Mouse (Mus musculus) liver, embryonic 12.5 days (tissue): ENCODE data around the gene 1810049J17Rik. TPM values are rescaled to one million over a fixed set of nuclear protein-coding genes. Genes with fewer than 3 reads are reported as not detected.

Experiments used
- ATAC-seq: fragments of 200-750 bp; cut with Nextera tagmentation; 2 replicates; pipeline ENCODE4 v1.8.0; 2017; ENCODE audit warnings: moderate number of reproducible peaks, mild to moderate bottlenecking, moderate library complexity
- H3K27ac ChIP-seq: fragments of 300-500 bp; sonication (generic); 2 replicates; pipeline ENCODE4 v1.5.1; 2016; ENCODE audit warnings: mild to moderate bottlenecking
- H3K27me3 ChIP-seq: fragments of 300-500 bp; sonication (generic); replicated peaks from 2 replicates; pipeline ENCODE4 v1.6.1; 2016; ENCODE audit warnings: mild to moderate bottlenecking, moderate library complexity
- H3K36me3 ChIP-seq: fragments of 300-500 bp; sonication (generic); 2 replicates; pipeline ENCODE4 v1.6.1; 2016; ENCODE audit warnings: mild to moderate bottlenecking, moderate library complexity
- H3K4me1 ChIP-seq: fragments of 300-500 bp; sonication (generic); 2 replicates; pipeline ENCODE4 v1.6.1; 2016
- H3K4me2 ChIP-seq: fragments of 300-500 bp; sonication (generic); 2 replicates; pipeline ENCODE4 v1.6.1; 2016; ENCODE audit warnings: mild to moderate bottlenecking, moderate library complexity
- H3K4me3 ChIP-seq: fragments of 300-500 bp; sonication (generic); 2 replicates; pipeline ENCODE4 v1.5.1; 2016; ENCODE audit warnings: mild to moderate bottlenecking, moderate library complexity
- H3K9ac ChIP-seq: fragments of 300-500 bp; sonication (generic); 2 replicates; pipeline ENCODE4 v1.6.1; 2016; ENCODE audit warnings: mild to moderate bottlenecking, moderate library complexity
- H3K9me3 ChIP-seq: fragments of 300-500 bp; sonication (generic); replicated peaks from 2 replicates; pipeline ENCODE4 v1.6.1; 2016; ENCODE audit warnings: mild to moderate bottlenecking, moderate library complexity
- WGBS: fragments of 180-500 bp; shearing (Covaris S2); methylation state at CpG from one replicate; pipeline ENCODE4 v1.1.7; 2016; ENCODE audit not compliant: insufficient replicate concordance; 5-methylcytosine and 5-hydroxymethylcytosine counted together
- polyA plus RNA-seq: library from polyadenylated mRNA; unstranded; fragments of >200 nt; fragmentation: Nextera tagmentation; extraction: Ambion mirVana; gene quantifications from 2 replicates; pipeline ENCODE4 v1.2.1, GENCODE M21; 2016

The 1810049J17Rik gene
- polyA plus RNA-seq, 1 experiment from 2014 or later, result 1.9 TPM

GRCm38 (mm10) chr15:12362001-12362700, 40.5 kb upstream of the 1810049J17Rik start:
- peaks cover 18% of the 10 kb centered on the region for H3K4me1 ChIP-seq
- no peaks in the 10 kb centered on the region for H3K9me3 ChIP-seq
- 79% methylated on average over 14 of the region's 14 CpGs for WGBS
- H3K27me3 ChIP-seq, result no peaks in the 10 kb centered on the region
- no peak for ATAC-seq
- H3K4me3 ChIP-seq, result no peak overlapping the region
- H3K36me3 ChIP-seq, result peaks cover 27% of the 10 kb centered on the region
- H3K4me2 ChIP-seq, result no peak overlapping the region
- H3K9ac ChIP-seq, result no peak overlapping the region
- H3K27ac ChIP-seq, result no peak overlapping the region

DNA sequence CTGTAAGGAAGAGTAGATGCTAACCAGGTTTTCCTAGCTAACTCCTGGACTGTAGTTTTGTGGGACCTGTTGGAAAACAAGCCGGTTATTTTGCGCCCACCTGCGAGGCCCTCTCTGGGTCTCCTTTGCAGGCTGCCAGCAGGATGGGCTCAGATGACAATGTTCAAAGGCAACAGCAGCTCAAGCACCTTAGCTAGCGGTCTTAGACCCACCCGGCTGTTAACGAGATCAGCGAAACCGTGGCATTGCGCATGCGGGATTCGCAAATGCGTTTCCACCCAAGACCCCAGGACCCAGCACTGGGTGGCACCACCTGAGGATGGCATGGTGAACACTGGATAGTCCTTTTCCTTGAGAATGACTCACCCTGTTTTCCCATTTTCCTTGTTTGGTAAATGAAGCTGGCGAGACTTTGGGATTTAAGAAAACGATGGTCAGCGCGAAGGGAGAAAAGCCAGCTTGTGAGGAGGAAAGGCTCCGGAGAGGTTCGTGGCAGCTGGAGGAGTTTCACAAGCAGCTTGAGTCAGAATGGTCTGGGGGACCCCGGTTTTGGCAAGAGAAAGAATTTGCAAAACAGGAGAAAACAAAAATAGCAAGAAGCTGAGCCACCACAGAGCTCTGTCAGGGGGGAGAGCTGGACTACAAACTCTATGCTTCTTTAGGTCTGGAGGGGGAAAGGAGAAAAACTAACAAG, 39.0 kb upstream of the 1810049J17Rik start:
- no peaks in the 10 kb centered on the region for H3K27me3 ChIP-seq
- ATAC-seq, result no peak
- H3K4me3 ChIP-seq, result no peak overlapping the region
- peaks cover 42% of the 10 kb centered on the region for H3K36me3 ChIP-seq
- no peaks in the 10 kb centered on the region for H3K9me3 ChIP-seq
- H3K4me2 ChIP-seq, result no peak overlapping the region
- H3K4me1 ChIP-seq, result peaks cover 3% of the 10 kb centered on the region
- no peak overlapping the region for H3K27ac ChIP-seq
- 85% methylated on average over 19 of the region's 19 CpGs for WGBS
- H3K9ac ChIP-seq, result no peak overlapping the region

GRCm38 (mm10) chr15:12358384-12358783, 36.7 kb upstream of the 1810049J17Rik start:
- Histone ChIP-seq H3K9me3 (no peaks in the 10 kb centered on the region), H3K4me1 (no peaks in the 10 kb centered on the region), H3K27me3 (no peaks in the 10 kb centered on the region), H3K9ac (no peak overlapping the region), H3K36me3 (peaks cover 64% of the 10 kb centered on the region), H3K4me3 (no peak overlapping the region), H3K4me2 (no peak overlapping the region), H3K27ac (no peak overlapping the region)
- ATAC-seq, result no peak
- WGBS, result 79% methylated on average over 5 of the region's 5 CpGs

DNA sequence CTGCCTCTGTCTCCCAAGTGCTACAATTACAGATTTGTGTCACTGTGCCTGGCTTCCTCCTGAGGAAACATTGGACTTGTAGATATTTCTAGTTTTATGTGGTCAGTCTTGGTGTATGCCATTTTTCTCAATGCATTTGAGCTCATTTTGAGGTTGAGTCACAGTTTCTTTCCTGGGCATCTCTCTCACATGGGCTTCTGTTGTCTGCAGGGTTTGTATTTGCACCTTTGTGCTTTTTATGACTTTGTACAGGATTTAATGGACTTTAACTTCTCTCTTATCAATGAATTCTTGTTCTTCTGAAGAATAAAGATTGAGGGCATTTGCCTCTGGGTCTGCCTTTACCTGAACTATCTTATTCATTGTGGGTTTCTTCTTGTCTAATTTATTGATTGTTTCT, 35.8 kb upstream of the 1810049J17Rik start:
- H3K27ac ChIP-seq, result no peak overlapping the region
- ATAC-seq, result no peak
- H3K36me3 ChIP-seq, result peaks cover 73% of the 10 kb centered on the region
- no peaks in the 10 kb centered on the region for H3K27me3 ChIP-seq
- H3K4me3 ChIP-seq, result no peak overlapping the region
- no peaks in the 10 kb centered on the region for H3K4me1 ChIP-seq
- no peak overlapping the region for H3K4me2 ChIP-seq
- H3K9ac ChIP-seq, result no peak overlapping the region
- H3K9me3 ChIP-seq, result no peaks in the 10 kb centered on the region

- no peaks in the 10 kb centered on the region for H3K9me3 ChIP-seq
- ATAC-seq, result no peak
- H3K4me2 ChIP-seq, result no peak overlapping the region
- no peaks in the 10 kb centered on the region for H3K4me1 ChIP-seq
- 69% methylated on average over 7 of the region's 7 CpGs for WGBS
- H3K9ac ChIP-seq, result no peak overlapping the region
- H3K36me3 ChIP-seq, result peaks cover 79% of the 10 kb centered on the region
- H3K27ac ChIP-seq, result 0 out of 2 replicates have a peak overlapping the region, but pooled peaks have one; percentile 41
- no peaks in the 10 kb centered on the region for H3K27me3 ChIP-seq
- no peak overlapping the region for H3K4me3 ChIP-seq
These were observed 34.2 kb upstream of the 1810049J17Rik start for GRCm38 (mm10) chr15:12355907-12356306.

DNA sequence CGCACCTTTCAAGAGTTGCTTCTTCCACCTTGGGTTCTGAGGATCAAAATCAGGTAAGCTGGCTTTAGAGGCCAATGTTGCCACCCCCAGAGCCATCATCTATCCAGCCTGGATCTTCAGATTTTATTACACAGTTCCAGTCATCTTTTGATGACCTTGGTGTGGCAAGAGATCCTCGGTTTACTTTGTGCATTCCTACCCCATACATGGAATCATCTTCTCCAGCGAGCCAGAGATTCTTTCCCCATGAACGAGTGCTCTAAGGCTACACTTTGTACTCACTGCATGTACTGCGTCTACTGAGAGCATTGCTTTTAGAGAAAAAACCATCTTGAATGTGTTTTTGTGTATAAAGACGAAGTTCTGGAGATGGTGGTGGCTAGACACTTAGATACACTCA, 33.6 kb upstream of the 1810049J17Rik start:
- WGBS, result 87% methylated on average over 6 of the region's 6 CpGs
- H3K9ac ChIP-seq, result no peak overlapping the region
- no peaks in the 10 kb centered on the region for H3K9me3 ChIP-seq
- H3K27ac ChIP-seq, result 0 out of 2 replicates have a peak overlapping the region, but pooled peaks have one; percentile 41
- H3K4me3 ChIP-seq, result no peak overlapping the region
- no peaks in the 10 kb centered on the region for H3K4me1 ChIP-seq
- peaks cover 77% of the 10 kb centered on the region for H3K36me3 ChIP-seq
- H3K4me2 ChIP-seq, result no peak overlapping the region
- no peak for ATAC-seq
- H3K27me3 ChIP-seq, result no peaks in the 10 kb centered on the region

GRCm38 (mm10) chr15:12354281-12354810, 32.6 kb upstream of the 1810049J17Rik start:
- no peak overlapping the region for H3K4me2 ChIP-seq
- no peak overlapping the region for H3K9ac ChIP-seq
- no peak overlapping the region for H3K4me3 ChIP-seq
- H3K27ac ChIP-seq, result no peak overlapping the region
- no peaks in the 10 kb centered on the region for H3K4me1 ChIP-seq
- ATAC-seq, result no peak
- peaks cover 86% of the 10 kb centered on the region for H3K36me3 ChIP-seq
- WGBS, result 81% methylated on average over 2 of the region's 2 CpGs
- no peaks in the 10 kb centered on the region for H3K9me3 ChIP-seq
- no peaks in the 10 kb centered on the region for H3K27me3 ChIP-seq

DNA sequence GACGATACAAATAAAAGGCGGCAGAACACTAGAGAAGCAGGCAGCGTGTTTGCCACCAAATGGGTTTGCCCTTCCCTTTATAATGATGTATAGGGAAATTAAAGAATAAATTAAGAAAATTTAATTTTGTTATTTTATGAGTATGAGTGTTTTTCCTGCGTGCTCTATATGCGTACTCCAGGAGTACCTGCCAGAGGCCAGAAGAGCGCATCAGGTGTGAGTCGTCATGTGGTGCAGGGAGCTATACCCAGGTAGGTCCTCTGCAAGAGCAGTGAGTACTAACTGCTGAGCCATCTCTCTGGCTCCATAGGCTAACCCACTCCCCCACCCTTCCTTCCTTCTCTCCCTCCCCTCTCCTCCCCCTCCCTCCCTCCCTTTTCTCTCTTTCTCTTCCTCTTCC, 29.8 kb upstream of the 1810049J17Rik start:
- H3K9ac ChIP-seq, result no peak overlapping the region
- H3K4me3 ChIP-seq, result no peak overlapping the region
- no peaks in the 10 kb centered on the region for H3K27me3 ChIP-seq
- no peak overlapping the region for H3K4me2 ChIP-seq
- H3K4me1 ChIP-seq, result no peaks in the 10 kb centered on the region
- WGBS, result 92% methylated on average over 7 of the region's 7 CpGs
- no peaks in the 10 kb centered on the region for H3K9me3 ChIP-seq
- ATAC-seq, result no peak
- no peak overlapping the region for H3K27ac ChIP-seq
- peaks cover 89% of the 10 kb centered on the region for H3K36me3 ChIP-seq

DNA sequence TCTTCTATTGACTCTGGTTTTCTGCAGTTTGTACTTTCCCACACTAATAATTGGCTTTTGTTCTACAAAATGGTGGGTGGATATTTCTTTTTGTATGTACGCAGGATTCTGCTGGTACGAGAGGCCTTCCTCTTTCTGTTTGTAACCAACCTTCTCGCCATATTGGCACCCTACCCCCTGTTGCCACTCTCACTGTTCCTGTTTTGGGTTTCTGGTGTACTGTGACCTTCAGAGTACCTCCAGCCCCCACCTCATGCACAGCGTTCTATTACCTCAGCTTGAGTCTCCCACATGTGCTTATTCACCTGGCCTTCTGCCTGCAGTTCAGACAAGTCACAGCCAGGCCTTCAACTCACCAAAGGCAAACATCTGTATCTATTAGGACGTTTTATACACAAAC, 28.1 kb upstream of the 1810049J17Rik start:
- ATAC-seq, result no peak
- no peaks in the 10 kb centered on the region for H3K27me3 ChIP-seq
- WGBS, result 82% methylated on average over 5 of the region's 5 CpGs
- no peaks in the 10 kb centered on the region for H3K9me3 ChIP-seq
- no peak overlapping the region for H3K27ac ChIP-seq
- H3K4me3 ChIP-seq, result no peak overlapping the region
- H3K4me1 ChIP-seq, result no peaks in the 10 kb centered on the region
- H3K4me2 ChIP-seq, result no peak overlapping the region
- H3K36me3 ChIP-seq, result peaks cover 87% of the 10 kb centered on the region
- H3K9ac ChIP-seq, result no peak overlapping the region

DNA sequence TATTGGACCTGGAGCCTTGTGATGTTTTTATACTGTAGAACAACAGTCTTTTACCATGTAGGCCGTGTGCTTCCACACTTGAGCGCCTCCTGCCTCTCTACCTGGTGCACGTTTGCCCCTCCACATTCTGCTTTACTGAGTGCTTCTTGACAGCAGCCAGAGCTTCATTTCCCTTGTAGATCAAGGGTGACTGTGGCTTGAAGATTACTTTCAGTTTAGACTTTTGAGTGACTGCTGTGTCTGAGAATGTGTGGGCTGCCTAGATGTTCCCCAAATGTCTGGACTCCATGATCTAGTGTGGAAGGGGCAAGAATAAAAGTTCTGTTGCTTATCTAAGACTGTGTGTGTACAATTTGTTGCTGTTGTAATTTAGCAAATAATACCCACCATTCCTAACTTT, 27.3 kb upstream of the 1810049J17Rik start:
- Histone ChIP-seq H3K36me3 (peaks cover 88% of the 10 kb centered on the region), H3K9me3 (no peaks in the 10 kb centered on the region), H3K9ac (no peak overlapping the region), H3K4me3 (no peak overlapping the region), H3K27me3 (no peaks in the 10 kb centered on the region), H3K4me2 (no peak overlapping the region), H3K4me1 (no peaks in the 10 kb centered on the region), H3K27ac (no peak overlapping the region)
- no peak for ATAC-seq
- 77% methylated on average over 3 of the region's 3 CpGs for WGBS

GRCm38 (mm10) chr15:12346916-12347315, 25.2 kb upstream of the 1810049J17Rik start:
- Histone ChIP-seq H3K9ac (no peak overlapping the region), H3K4me3 (no peak overlapping the region), H3K27me3 (no peaks in the 10 kb centered on the region), H3K27ac (no peak overlapping the region), H3K4me2 (no peak overlapping the region), H3K4me1 (peaks cover 6% of the 10 kb centered on the region), H3K9me3 (no peaks in the 10 kb centered on the region), H3K36me3 (peaks cover 86% of the 10 kb centered on the region)
- no peak for ATAC-seq
- 92% methylated on average over 3 of the region's 3 CpGs for WGBS

- WGBS, result 22% methylated on average over 4 of the region's 4 CpGs
- Histone ChIP-seq H3K27me3 (no peaks in the 10 kb centered on the region), H3K4me2 (peak overlapping the region; percentile 68), H3K27ac (peak overlapping the region; percentile 91), H3K4me1 (peaks cover 61% of the 10 kb centered on the region), H3K9ac (peak overlapping the region; percentile 66), H3K4me3 (peak overlapping the region; percentile 26), H3K36me3 (peaks cover 44% of the 10 kb centered on the region), H3K9me3 (no peaks in the 10 kb centered on the region)
- ATAC-seq, result peak; percentile 76
These were observed 19.7 kb upstream of the 1810049J17Rik start for GRCm38 (mm10) chr15:12341401-12341758.
